Mouse (Mus musculus) thymus, adult 18-20 months (tissue): ENCODE results near the gene Ankrd52.

Experiments used
- DNase-seq, 2 experiments: peaks; one replicate each; pipeline ENCODE4 v3.0.0; 2022; ENCODE audit warnings: mixed read lengths in 2 of 2

Ankrd52 gene

GRCm38 (mm10) chr10:128370021-128370420 lies 6.9 kb upstream of the Ankrd52 start:
- no peak for DNase-seq

- no peak for DNase-seq
These were observed 6.3 kb upstream of the Ankrd52 start for GRCm38 (mm10) chr10:128370601-128371000.

GRCm38 (mm10) chr10:128372142-128372541 lies 4.8 kb upstream of the Ankrd52 start:
- DNase-seq, result no peak

- DNase-seq, result no peak
These were observed 3.7 kb upstream of the Ankrd52 start for GRCm38 (mm10) chr10:128372989-128373748.

GRCm38 (mm10) chr10:128374393-128374792 lies 2.5 kb upstream of the Ankrd52 start:
- no peak for DNase-seq

- no peak for DNase-seq
These were observed 838 bp upstream of the Ankrd52 start for GRCm38 (mm10) chr10:128376099-128376454.

- DNase-seq, result peak; percentile 39 to 45
These were observed 466 bp downstream of the Ankrd52 start for GRCm38 (mm10) chr10:128377222-128377939.

- DNase-seq, result no peak
These were observed 1.1 kb downstream of the Ankrd52 start for GRCm38 (mm10) chr10:128377940-128378448.

GRCm38 (mm10) chr10:128378462-128378861 lies 1.5 kb downstream of the Ankrd52 start:
- DNase-seq, result no peak

- DNase-seq, result no peak
These were observed 2.3 kb downstream of the Ankrd52 start for GRCm38 (mm10) chr10:128379260-128379659.

GRCm38 (mm10) chr10:128380565-128380964 lies 3.6 kb downstream of the Ankrd52 start:
- no peak for DNase-seq

- no peak for DNase-seq
These were observed 5.6 kb downstream of the Ankrd52 start for GRCm38 (mm10) chr10:128382482-128382881.

GRCm38 (mm10) chr10:128385902-128386301 lies 9.0 kb downstream of the Ankrd52 start:
- no peak for DNase-seq

GRCm38 (mm10) chr10:128388941-128389340 lies 12.0 kb downstream of the Ankrd52 start:
- no peak for DNase-seq

GRCm38 (mm10) chr10:128389570-128389969 lies 12.7 kb downstream of the Ankrd52 start:
- DNase-seq, result no peak

GRCm38 (mm10) chr10:128390366-128390765 lies 13.5 kb downstream of the Ankrd52 start:
- no peak for DNase-seq

- DNase-seq, result no peak
These were observed 14.9 kb downstream of the Ankrd52 start for GRCm38 (mm10) chr10:128391850-128392249.

GRCm38 (mm10) chr10:128396017-128396673 lies 19.2 kb downstream of the Ankrd52 start:
- DNase-seq, result no peak

- no peak for DNase-seq
These were observed 19.9 kb downstream of the Ankrd52 start for GRCm38 (mm10) chr10:128396716-128397264.

- DNase-seq, result no peak
These were observed 20.6 kb downstream of the Ankrd52 start for GRCm38 (mm10) chr10:128397466-128397865.

GRCm38 (mm10) chr10:128400338-128400737 lies 23.4 kb downstream of the Ankrd52 start:
- DNase-seq, result no peak

GRCm38 (mm10) chr10:128401056-128401455 lies 24.1 kb downstream of the Ankrd52 start, which contains the start of gene Slc39a5:
TSS of gene Slc39a5 (minus strand) at chr10:128401229.
- DNase-seq, result no peak

GRCm38 (mm10) chr10:128401638-128402037 lies 24.7 kb downstream of the Ankrd52 start:
- no peak for DNase-seq
